Mouse (Mus musculus) small intestine, adult 2 months (tissue): ENCODE measurements around the gene Stpg3.

ENCODE experiments used
- CTCF ChIP-seq: fragments of 200-500 bp; IDR thresholded peaks from 2 replicates; pipeline ENCODE4 v1.5.1; 2012; ENCODE audit warnings: low read depth, mild to moderate bottlenecking, control low read depth, inconsistent platforms, low read length, moderate library complexity, mixed read lengths; ENCODE audit not compliant: insufficient replicate concordance, insufficient read length; ENCODE audit errors: extremely low read depth
- POLR2A ChIP-seq: fragments of 200-500 bp; IDR thresholded peaks from 2 replicates; pipeline ENCODE4 v1.6.1; 2012; ENCODE audit warnings: low read depth, mild to moderate bottlenecking, control low read depth, inconsistent platforms, low read length, moderate library complexity

- 0 out of 2 replicates have a peak, but pooled peaks have one; percentile 32 for TF ChIP-seq POLR2A
- TF ChIP-seq CTCF: peak; percentile 78
Measured at GRCm38 (mm10) chr2:25228431-25228889, 14.0 kb upstream of the Stpg3 start.
